In genomic region chr4:88369951-88370350, GRCm38 (mm10) we compare ENCODE assay signal across 14 mouse cellular contexts.
"Had no signal": no experiment of that assay in that cellular context is flagged by ENCODE, and none has a peak within 500 bp of the region (broad histone marks: within the 10 kb centered on the region; RNA-seq: fewer than 3 reads in every experiment).

No protein-coding gene starts in this region.

- ATAC-seq: liver, postnatal 0 days; midbrain, embryonic 15.5 days had no signal

- H3K9ac ChIP-seq: limb, embryonic 12.5 days; liver, embryonic 13.5 days; liver, postnatal 0 days; lung, embryonic 15.5 days; midbrain, embryonic 15.5 days; neural tube, embryonic 12.5 days had no signal

- H3K36me3 ChIP-seq: limb, embryonic 12.5 days; liver, embryonic 13.5 days; lung, embryonic 15.5 days; midbrain, embryonic 15.5 days; neural tube, embryonic 12.5 days had no signal

- DNase-seq: kidney, postnatal 36 days; liver; liver, embryonic 13.5 days; liver, postnatal 0 days; lung, postnatal 14 days; thymus, postnatal 4 days had no signal

- H3K4me2 ChIP-seq: limb, embryonic 12.5 days; liver, embryonic 13.5 days; lung, embryonic 15.5 days; midbrain, embryonic 11.5 days; midbrain, embryonic 15.5 days; neural tube, embryonic 12.5 days had no signal

- H3K9me3 ChIP-seq: limb, embryonic 12.5 days; liver, embryonic 13.5 days; lung, embryonic 15.5 days; megakaryocyte, embryonic 14.5 days; midbrain, embryonic 15.5 days; neural tube, embryonic 12.5 days had no signal

- H3K27me3 ChIP-seq: limb, embryonic 12.5 days; liver, embryonic 13.5 days; lung, embryonic 15.5 days; megakaryocyte, embryonic 14.5 days; midbrain, embryonic 15.5 days; neural tube, embryonic 12.5 days had no signal

- H3K4me1 ChIP-seq: limb, embryonic 12.5 days; liver, embryonic 13.5 days; lung, embryonic 15.5 days; neural tube, embryonic 12.5 days had no signal

- H3K27ac ChIP-seq: limb, embryonic 12.5 days; liver, embryonic 13.5 days; lung, embryonic 15.5 days; macrophage; neural tube, embryonic 12.5 days; stomach, postnatal 0 days had no signal

- H3K4me3 ChIP-seq: limb, embryonic 12.5 days; liver, embryonic 13.5 days; lung, embryonic 15.5 days; megakaryocyte, embryonic 14.5 days; midbrain, embryonic 15.5 days; neural tube, embryonic 12.5 days had no signal
